In the genomic region with DNA sequence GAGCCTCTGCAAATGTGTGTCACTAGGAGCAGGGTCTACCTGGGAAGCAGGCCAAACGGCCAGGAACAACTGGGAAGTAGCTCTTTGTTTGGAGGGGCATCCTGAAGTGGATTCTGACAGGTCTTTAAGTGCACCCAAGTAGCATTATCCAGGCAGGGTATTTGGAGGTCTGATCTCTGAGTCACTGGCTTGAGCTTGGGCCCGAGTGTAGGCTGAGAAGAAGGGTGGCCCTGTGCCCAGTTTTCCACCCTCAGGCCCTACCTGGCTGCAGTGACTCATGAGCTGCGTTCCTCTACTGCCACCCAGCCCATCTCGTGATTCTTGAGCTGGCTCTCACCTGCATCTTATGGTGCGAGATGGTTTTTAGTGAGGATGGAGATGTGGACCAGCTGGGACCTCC, we compare ENCODE assay signal across 15 mouse cellular contexts. TPM values are rescaled to one million over a fixed set of nuclear protein-coding genes. Genes with fewer than 3 reads are reported as not detected.
DNase-seq lines count a peak whose midpoint lies in the region; ATAC-seq and TF ChIP-seq lines count a peak whose summit lies in the region.
"Had no signal": no experiment of that assay in that cellular context is flagged by ENCODE, and none has a peak within 500 bp of the region (broad histone marks: within the 10 kb centered on the region; RNA-seq: fewer than 3 reads in every experiment).

No protein-coding gene starts in this region.

- H3K27me3 ChIP-seq in hindbrain, postnatal 0 days (ENCODE audit: insufficient read depth, low read length) = 0 out of 2 replicates have a peak, but pooled peaks cover under 1% of the 10 kb centered on the region
- H3K27me3 ChIP-seq in hindbrain, embryonic 11.5 days (ENCODE audit: control insufficient read depth, insufficient read depth, low read length) = peaks cover 9% of the 10 kb centered on the region; the same call in 1 of the 2 replicates
- H3K27me3 ChIP-seq in midbrain, embryonic 16.5 days (ENCODE audit: control insufficient read depth, insufficient read depth, low read depth, low read length) = no peaks in the 10 kb centered on the region
- H3K27me3 ChIP-seq in midbrain, embryonic 13.5 days = peaks cover 32% of the 10 kb centered on the region

- H3K27ac ChIP-seq in hindbrain, postnatal 0 days = no peak overlapping the region
- H3K27ac ChIP-seq in hindbrain, embryonic 11.5 days (ENCODE audit: low read depth, low read length) = no peak overlapping the region
- H3K27ac ChIP-seq in midbrain, embryonic 16.5 days (ENCODE audit: low read length) = no peak overlapping the region
- no peak overlapping the region for H3K27ac ChIP-seq in midbrain, embryonic 13.5 days
- H3K27ac ChIP-seq: embryonic facial prominence, embryonic 15.5 days; limb, embryonic 13.5 days had no signal

- WGBS in hindbrain, postnatal 0 days = 63% methylated on average over 5 of the region's 5 CpGs
- WGBS in hindbrain, embryonic 11.5 days = 68% methylated on average over 5 of the region's 5 CpGs
- 71% methylated on average over 5 of the region's 5 CpGs for WGBS in midbrain, embryonic 16.5 days
- WGBS in midbrain, embryonic 13.5 days = 71% methylated on average over 5 of the region's 5 CpGs

- no peaks in the 10 kb centered on the region for H3K9me3 ChIP-seq in hindbrain, postnatal 0 days (ENCODE audit: low read length)
- H3K9me3 ChIP-seq in hindbrain, embryonic 11.5 days (ENCODE audit: control insufficient read depth, low read length) = no peaks in the 10 kb centered on the region
- H3K9me3 ChIP-seq in midbrain, embryonic 16.5 days (replicated peaks; ENCODE audit: control insufficient read depth, low read length, poor library complexity, severe bottlenecking) = 0 out of 2 replicates have a peak, but pooled peaks cover 2% of the 10 kb centered on the region
- no peaks in the 10 kb centered on the region for H3K9me3 ChIP-seq in midbrain, embryonic 13.5 days
- H3K9me3 ChIP-seq: embryonic facial prominence, embryonic 15.5 days; limb, embryonic 13.5 days had no signal

- no peak overlapping the region for H3K4me3 ChIP-seq in hindbrain, postnatal 0 days (ENCODE audit: low read length)
- H3K4me3 ChIP-seq in hindbrain, embryonic 11.5 days (ENCODE audit: low read depth, low read length) = no peak overlapping the region
- no peak overlapping the region for H3K4me3 ChIP-seq in midbrain, embryonic 16.5 days (ENCODE audit: low read depth, low read length)
- no peak overlapping the region for H3K4me3 ChIP-seq in midbrain, embryonic 13.5 days (replicated peaks)
- H3K4me3 ChIP-seq: embryonic facial prominence, embryonic 15.5 days; limb, embryonic 13.5 days had no signal

- DNase-seq in hindbrain, postnatal 0 days (ENCODE audit: low spot score) = no peak
- DNase-seq in hindbrain, embryonic 11.5 days (ENCODE audit: low spot score) = no peak
- DNase-seq in cerebellum, adult 11 months = peak; percentile 77
- peak; percentile 18 for DNase-seq in fat pad, adult 2 months (ENCODE audit: extremely low read depth, low read depth, low spot score)
- no peak for DNase-seq in kidney, postnatal 10 days
- DNase-seq in frontal cortex, postnatal 14 days (ENCODE audit: low spot score in 2 of 2) = no peak
- DNase-seq: adrenal gland, adult 2 months; kidney, adult 18-20 months; lung, embryonic 14.5 days; thymus, postnatal 14 days had no signal

- no peak overlapping the region for H3K9ac ChIP-seq in hindbrain, postnatal 0 days (replicated peaks; ENCODE audit: low read length)
- H3K9ac ChIP-seq in hindbrain, embryonic 11.5 days (ENCODE audit: low read depth, low read length) = no peak overlapping the region
- no peak overlapping the region for H3K9ac ChIP-seq in midbrain, embryonic 16.5 days (ENCODE audit: low read depth, low read length)
- no peak overlapping the region for H3K9ac ChIP-seq in midbrain, embryonic 13.5 days (replicated peaks)
- H3K9ac ChIP-seq: embryonic facial prominence, embryonic 15.5 days; limb, embryonic 13.5 days; lung, embryonic 14.5 days had no signal

- no peak for ATAC-seq in hindbrain, postnatal 0 days
- no peak for ATAC-seq in hindbrain, embryonic 11.5 days (ENCODE audit: low FRiP score)
- ATAC-seq in midbrain, embryonic 16.5 days = no peak
- ATAC-seq in midbrain, embryonic 13.5 days = no peak

- TF ChIP-seq CTCF in hindbrain, postnatal 0 days (IDR thresholded peaks at IDR 0.05; ENCODE audit: low read depth) = no peak

- no peaks in the 10 kb centered on the region for H3K36me3 ChIP-seq in hindbrain, postnatal 0 days (ENCODE audit: insufficient read depth, low read length)
- H3K36me3 ChIP-seq in hindbrain, embryonic 11.5 days (ENCODE audit: control insufficient read depth, insufficient read depth, low read length) = no peaks in the 10 kb centered on the region
- H3K36me3 ChIP-seq in midbrain, embryonic 16.5 days (ENCODE audit: control insufficient read depth, insufficient read depth, low read length) = peaks cover 14% of the 10 kb centered on the region; the same call in 1 of the 2 replicates
- H3K36me3 ChIP-seq in midbrain, embryonic 13.5 days = peaks cover 9% of the 10 kb centered on the region
- H3K36me3 ChIP-seq: embryonic facial prominence, embryonic 15.5 days; limb, embryonic 13.5 days had no signal

- H3K4me1 ChIP-seq in hindbrain, postnatal 0 days (ENCODE audit: insufficient read depth, low read length) = 0 out of 2 replicates have a peak, but pooled peaks cover 6% of the 10 kb centered on the region
- no peaks in the 10 kb centered on the region for H3K4me1 ChIP-seq in hindbrain, embryonic 11.5 days (replicated peaks; ENCODE audit: control insufficient read depth, insufficient read depth, low read length)
- peaks cover 29% of the 10 kb centered on the region for H3K4me1 ChIP-seq in midbrain, embryonic 16.5 days (ENCODE audit: control insufficient read depth, insufficient read depth, low read length)
- H3K4me1 ChIP-seq in midbrain, embryonic 13.5 days (replicated peaks) = peaks cover 23% of the 10 kb centered on the region

- peak overlapping the region; percentile 38 for H3K4me2 ChIP-seq in hindbrain, postnatal 0 days (ENCODE audit: low read depth, low read length)
- no peak overlapping the region for H3K4me2 ChIP-seq in hindbrain, embryonic 11.5 days (replicated peaks; ENCODE audit: low read depth, low read length)
- peak overlapping the region; percentile 29; the same call in 1 of the 2 replicates for H3K4me2 ChIP-seq in midbrain, embryonic 16.5 days (ENCODE audit: low read length)
- H3K4me2 ChIP-seq in midbrain, embryonic 13.5 days (replicated peaks) = no peak overlapping the region
- H3K4me2 ChIP-seq: embryonic facial prominence, embryonic 15.5 days; limb, embryonic 13.5 days; lung, embryonic 14.5 days had no signal

RNA-seq across cellular contexts. Expression of a gene that starts 11.2 kb away (rescaled TPM):
- total RNA-seq in hindbrain, postnatal 0 days (2014; rRNA removed) = 80.0 and 84.8 TPM in 2 replicates
- 58.7 and 62.4 TPM in 2 replicates for polyA plus RNA-seq in hindbrain, postnatal 0 days (2015; fragmentation: Nextera tagmentation; extraction: Ambion mirVana)
- polyA plus RNA-seq in hindbrain, embryonic 11.5 days (2014; fragmentation: Nextera tagmentation; extraction: Ambion mirVana) = 3.9 and 5.0 TPM in 2 replicates
- 61.4 and 72.2 TPM in 2 replicates for polyA plus RNA-seq in midbrain, embryonic 16.5 days (2015; fragmentation: Nextera tagmentation; extraction: Ambion mirVana)
- 26.3 and 27.5 TPM in 2 replicates for polyA plus RNA-seq in midbrain, embryonic 13.5 days (2015; fragmentation: Nextera tagmentation; extraction: Ambion mirVana)
- total RNA-seq: granulocyte monocyte progenitor cell, adult 5-6 weeks had no signal
- polyA plus RNA-seq: lung, embryonic 14.5 days had no signal

RNA-seq across cellular contexts. Expression of a gene that starts 56.5 kb away (rescaled TPM):
- 1.2 and 1.8 TPM in 2 replicates for total RNA-seq in hindbrain, postnatal 0 days (2014; rRNA removed)
- polyA plus RNA-seq in hindbrain, postnatal 0 days (2015; fragmentation: Nextera tagmentation; extraction: Ambion mirVana) = 1.6 and 2.0 TPM in 2 replicates
- polyA plus RNA-seq in hindbrain, embryonic 11.5 days (2014; fragmentation: Nextera tagmentation; extraction: Ambion mirVana) = 0.80 and 0.85 TPM in 2 replicates
- 1.4 and 2.1 TPM in 2 replicates for polyA plus RNA-seq in midbrain, embryonic 16.5 days (2015; fragmentation: Nextera tagmentation; extraction: Ambion mirVana)
- 0.11 and 0.17 TPM in 2 replicates for polyA plus RNA-seq in midbrain, embryonic 13.5 days (2015; fragmentation: Nextera tagmentation; extraction: Ambion mirVana)
- total RNA-seq: granulocyte monocyte progenitor cell, adult 5-6 weeks had no signal

Comparison
In these comparisons a context has a peak if more than half of its experiments do, and no peak if none do; other contexts are left out.
1. H3K4me2 ChIP-seq: peak in hindbrain, postnatal 0 days (single experiment) and midbrain, embryonic 16.5 days (single experiment); none in hindbrain, embryonic 11.5 days (single experiment) and midbrain, embryonic 13.5 days (single experiment).
2. DNase-seq: peak in cerebellum, adult 11 months (single experiment) and fat pad, adult 2 months (single experiment); none in hindbrain, postnatal 0 days (single experiment), hindbrain, embryonic 11.5 days (single experiment), kidney, postnatal 10 days (single experiment) and frontal cortex, postnatal 14 days (0 of 2).